In genomic region chr8:47268062-47268822, GRCm38 (mm10) we compare ENCODE assay signal across 8 mouse cellular contexts.
A peak's percentile ranks its signal among the peaks of the same experiment; 100 is the strongest.
DNase-seq lines count a peak whose midpoint lies in the region; ATAC-seq and TF ChIP-seq lines count a peak whose summit lies in the region.
"Had no signal": no experiment of that assay in that cellular context is flagged by ENCODE, and none has a peak within 500 bp of the region (broad histone marks: within the 10 kb centered on the region; RNA-seq: fewer than 3 reads in every experiment).

No protein-coding gene starts in this region.

- H3K36me3 ChIP-seq in liver, embryonic 11.5 days (ENCODE audit: control insufficient read depth, insufficient read depth, low read length) = no peaks in the 10 kb centered on the region
- H3K36me3 ChIP-seq in embryonic facial prominence, embryonic 13.5 days = 0 out of 2 replicates have a peak, but pooled peaks cover 6% of the 10 kb centered on the region
- no peaks in the 10 kb centered on the region for H3K36me3 ChIP-seq in heart, embryonic 15.5 days
- no peaks in the 10 kb centered on the region for H3K36me3 ChIP-seq in limb, embryonic 15.5 days
- no peaks in the 10 kb centered on the region for H3K36me3 ChIP-seq in stomach, postnatal 0 days (ENCODE audit: control insufficient read depth, insufficient read depth, low read length)

- H3K27ac ChIP-seq in liver, embryonic 11.5 days (ENCODE audit: low read depth, low read length) = no peak overlapping the region
- peak overlapping the region; percentile 23 for H3K27ac ChIP-seq in embryonic facial prominence, embryonic 13.5 days
- H3K27ac ChIP-seq in heart, embryonic 15.5 days = peak overlapping the region; percentile 18; the same call in 1 of the 2 replicates
- peak overlapping the region; percentile 65 for H3K27ac ChIP-seq in limb, embryonic 15.5 days
- 0 out of 2 replicates have a peak overlapping the region, but pooled peaks have one; percentile 40 for H3K27ac ChIP-seq in stomach, postnatal 0 days (replicated peaks)
- H3K27ac ChIP-seq: macrophage had no signal

- TF ChIP-seq EP300 in stomach, postnatal 0 days (optimal IDR thresholded peaks at IDR 0.05) = no peak

- no peak overlapping the region for H3K9ac ChIP-seq in liver, embryonic 11.5 days (ENCODE audit: low read depth, low read length)
- no peak overlapping the region for H3K9ac ChIP-seq in embryonic facial prominence, embryonic 13.5 days
- H3K9ac ChIP-seq in heart, embryonic 15.5 days = no peak overlapping the region
- H3K9ac ChIP-seq in limb, embryonic 15.5 days = no peak overlapping the region
- H3K9ac ChIP-seq in stomach, postnatal 0 days (ENCODE audit: low read length) = no peak overlapping the region

- no peak overlapping the region for H3K4me3 ChIP-seq in liver, embryonic 11.5 days (ENCODE audit: low read depth, low read length)
- H3K4me3 ChIP-seq in embryonic facial prominence, embryonic 13.5 days = no peak overlapping the region
- H3K4me3 ChIP-seq in heart, embryonic 15.5 days = no peak overlapping the region
- no peak overlapping the region for H3K4me3 ChIP-seq in limb, embryonic 15.5 days
- no peak overlapping the region for H3K4me3 ChIP-seq in stomach, postnatal 0 days (ENCODE audit: low read depth, low read length)

- DNase-seq in liver, embryonic 11.5 days (ENCODE audit: low spot score) = no peak
- DNase-seq in liver = no peak
- DNase-seq in stomach, postnatal 0 days (ENCODE audit: low spot score) = no peak
- no peak for DNase-seq in adrenal gland, adult 8-10 months

- no peak overlapping the region for H3K4me2 ChIP-seq in liver, embryonic 11.5 days
- H3K4me2 ChIP-seq in embryonic facial prominence, embryonic 13.5 days = 0 out of 2 replicates have a peak overlapping the region, but pooled peaks have one; percentile 9
- H3K4me2 ChIP-seq in heart, embryonic 15.5 days = no peak overlapping the region
- peak overlapping the region; percentile 28 for H3K4me2 ChIP-seq in limb, embryonic 15.5 days
- H3K4me2 ChIP-seq in stomach, postnatal 0 days (replicated peaks; ENCODE audit: low read depth) = no peak overlapping the region

- H3K27me3 ChIP-seq in liver, embryonic 11.5 days (replicated peaks; ENCODE audit: control insufficient read depth, insufficient read depth, low read length) = no peaks in the 10 kb centered on the region
- H3K27me3 ChIP-seq in embryonic facial prominence, embryonic 13.5 days = no peaks in the 10 kb centered on the region
- H3K27me3 ChIP-seq in heart, embryonic 15.5 days = no peaks in the 10 kb centered on the region
- H3K27me3 ChIP-seq in limb, embryonic 15.5 days = no peaks in the 10 kb centered on the region
- H3K27me3 ChIP-seq in stomach, postnatal 0 days (ENCODE audit: control insufficient read depth, insufficient read depth, low read length) = no peaks in the 10 kb centered on the region

- peak; percentile 11; the same call in 1 of the 2 replicates for TF ChIP-seq CTCF in stomach, postnatal 0 days (IDR thresholded peaks at IDR 0.05; ENCODE audit: low read depth)

- H3K9me3 ChIP-seq in liver, embryonic 11.5 days (ENCODE audit: control insufficient read depth, low read length) = no peaks in the 10 kb centered on the region
- no peaks in the 10 kb centered on the region for H3K9me3 ChIP-seq in embryonic facial prominence, embryonic 13.5 days
- H3K9me3 ChIP-seq in heart, embryonic 15.5 days (replicated peaks) = no peaks in the 10 kb centered on the region
- H3K9me3 ChIP-seq in limb, embryonic 15.5 days = no peaks in the 10 kb centered on the region
- H3K9me3 ChIP-seq in stomach, postnatal 0 days (ENCODE audit: control insufficient read depth, low read length) = no peaks in the 10 kb centered on the region

- WGBS in liver, embryonic 11.5 days = 55% methylated on average over 21 of the region's 21 CpGs
- 63% methylated on average over 21 of the region's 21 CpGs for WGBS in embryonic facial prominence, embryonic 13.5 days
- WGBS in heart, embryonic 15.5 days = 61% methylated on average over 21 of the region's 21 CpGs
- 33% methylated on average over 21 of the region's 21 CpGs for WGBS in limb, embryonic 15.5 days
- 58% methylated on average over 21 of the region's 21 CpGs for WGBS in stomach, postnatal 0 days

- no peaks in the 10 kb centered on the region for H3K4me1 ChIP-seq in liver, embryonic 11.5 days (replicated peaks; ENCODE audit: control insufficient read depth, insufficient read depth, low read length)
- H3K4me1 ChIP-seq in embryonic facial prominence, embryonic 13.5 days = peaks cover 15% of the 10 kb centered on the region
- H3K4me1 ChIP-seq in heart, embryonic 15.5 days (replicated peaks) = peaks cover 11% of the 10 kb centered on the region
- peaks cover 13% of the 10 kb centered on the region for H3K4me1 ChIP-seq in limb, embryonic 15.5 days
- H3K4me1 ChIP-seq in stomach, postnatal 0 days (replicated peaks; ENCODE audit: control insufficient read depth, insufficient read depth) = no peaks in the 10 kb centered on the region

- ATAC-seq in liver, embryonic 11.5 days (replicated peaks; ENCODE audit: low FRiP score) = 0 out of 2 replicates have a peak, but pooled peaks have one; percentile 20
- peak; percentile 62; the same call in 1 of the 2 replicates for ATAC-seq in embryonic facial prominence, embryonic 13.5 days (ENCODE audit: insufficient number of reproducible peaks, insufficient read depth, low FRiP score, low TSS enrichment, low read depth)
- 0 out of 2 replicates have a peak, but pooled peaks have one; percentile 43 for ATAC-seq in heart, embryonic 15.5 days (replicated peaks; ENCODE audit: insufficient number of reproducible peaks, insufficient read depth, low FRiP score, low read depth)
- peak; percentile 62; the same call in 1 of the 2 replicates for ATAC-seq in limb, embryonic 15.5 days (ENCODE audit: insufficient number of reproducible peaks, low FRiP score, low TSS enrichment, low read depth)
- peak; percentile 80 for ATAC-seq in stomach, postnatal 0 days (ENCODE audit: low FRiP score, low TSS enrichment)

Comparison
In these comparisons a context has a peak if more than half of its experiments do, and no peak if none do; other contexts are left out.
1. ATAC-seq: peak in every context shown above with its lines; median percentile 80 in stomach, postnatal 0 days; 62 in embryonic facial prominence, embryonic 13.5 days; 62 in limb, embryonic 15.5 days; 43 in heart, embryonic 15.5 days; 20 in liver, embryonic 11.5 days.
2. H3K4me2 ChIP-seq: peak in embryonic facial prominence, embryonic 13.5 days (single experiment) and limb, embryonic 15.5 days (single experiment); none in liver, embryonic 11.5 days (single experiment), heart, embryonic 15.5 days (single experiment) and stomach, postnatal 0 days (single experiment).